Mouse (Mus musculus): Measurements from ENCODE around the gene Camkv.

The Camkv gene

GRCm38 (mm10) chr9:107923021-107923420 is 12.5 kb upstream of the Camkv start:
- DNase-seq (ENCODE audit: low read depth in 2 of 2, low spot score in 2 of 2), result peak in 1 of 2 experiments; percentile 16

DNA sequence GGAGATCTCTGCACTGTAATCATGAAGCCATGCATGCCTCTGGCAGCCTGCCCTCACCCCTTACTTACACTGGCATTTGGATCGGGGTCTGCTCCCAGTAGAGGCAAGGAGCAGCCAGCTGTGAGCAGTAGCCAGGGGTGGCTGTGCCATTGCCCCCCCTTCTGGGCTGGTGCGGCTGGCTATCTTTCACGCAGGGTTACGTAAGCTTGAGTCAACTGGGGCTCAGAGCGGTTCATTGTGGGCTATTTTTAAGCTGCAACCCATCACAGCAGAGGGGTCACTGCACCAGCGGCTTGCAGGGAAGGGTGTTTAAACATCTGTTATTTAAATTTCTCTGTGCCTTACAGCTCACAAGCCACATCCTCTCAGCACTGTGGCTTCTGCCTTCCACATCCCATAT is 11.5 kb upstream of the Camkv start:
- DNase-seq (ENCODE audit: low read depth in 2 of 2, low spot score in 2 of 2), result no peak

- DNase-seq (ENCODE audit: low read depth in 2 of 2, low spot score in 2 of 2), result no peak
Observed at GRCm38 (mm10) chr9:107925251-107925650, 10.2 kb upstream of the Camkv start.

GRCm38 (mm10) chr9:107926920-107927420 is 8.5 kb upstream of the Camkv start:
- no peak for DNase-seq (ENCODE audit: low read depth in 2 of 2, low spot score in 2 of 2)

DNA sequence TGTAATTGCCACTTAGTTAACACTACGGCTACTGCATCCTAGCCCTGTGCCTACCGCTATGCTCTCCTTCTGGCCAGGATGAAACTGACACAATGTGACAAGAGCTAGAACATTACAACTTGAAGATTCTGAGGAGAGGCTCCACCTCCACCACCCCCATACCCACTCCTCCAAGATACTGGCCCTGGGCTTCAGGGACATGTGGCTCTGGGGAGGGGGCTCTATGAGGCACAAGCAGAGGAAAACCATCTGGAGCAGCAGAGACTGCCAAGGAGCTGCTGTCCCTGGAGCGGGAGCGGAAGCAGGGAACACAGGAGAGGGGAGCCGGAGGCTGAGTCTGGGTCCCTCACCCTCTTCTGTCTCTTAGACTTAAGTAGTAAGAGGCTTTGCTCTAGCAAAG is 7.7 kb upstream of the Camkv start:
- DNase-seq (ENCODE audit: low read depth in 2 of 2, low spot score in 2 of 2), result no peak

GRCm38 (mm10) chr9:107928169-107928568 is 7.3 kb upstream of the Camkv start, which contains the start of gene Actl11:
Gene Actl11, plus strand, starts transcription at chr9:107928469.
- no peak for DNase-seq (ENCODE audit: low read depth in 2 of 2, low spot score in 2 of 2)

- no peak for DNase-seq (ENCODE audit: low read depth in 2 of 2, low spot score in 2 of 2)
Observed at GRCm38 (mm10) chr9:107932221-107932620, 3.3 kb upstream of the Camkv start.

- no peak for DNase-seq (ENCODE audit: low read depth in 2 of 2, low spot score in 2 of 2)
Observed at GRCm38 (mm10) chr9:107934146-107934545, 1.3 kb upstream of the Camkv start.

- peak; percentile 24 to 33 for DNase-seq (ENCODE audit: low read depth in 2 of 2, low spot score in 2 of 2)
Observed at GRCm38 (mm10) chr9:107935790-107936214, 328 bp downstream of the Camkv start.

GRCm38 (mm10) chr9:107936215-107936822 is 845 bp downstream of the Camkv start:
- DNase-seq (ENCODE audit: low read depth in 2 of 2, low spot score in 2 of 2), result no peak

DNA sequence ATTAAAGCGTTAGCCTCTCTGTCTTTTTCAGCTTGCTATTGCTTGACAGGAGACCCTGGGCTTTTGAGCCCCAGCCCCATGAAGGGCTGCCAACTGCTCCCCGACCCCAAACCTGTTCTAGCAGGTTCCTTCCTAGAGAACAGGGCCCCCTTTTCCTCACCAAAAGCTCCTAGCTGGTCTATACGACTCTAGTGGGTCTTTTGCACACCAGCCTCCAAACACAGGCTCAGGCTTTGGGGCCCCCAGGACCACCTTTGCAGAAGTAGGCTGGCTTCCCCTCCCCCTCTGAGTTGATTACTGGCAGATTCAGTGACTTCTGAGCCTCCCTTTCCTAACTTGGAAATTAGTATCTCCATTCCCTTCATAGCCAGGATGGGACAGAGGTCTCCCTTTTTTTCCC is 1.4 kb downstream of the Camkv start:
- DNase-seq (ENCODE audit: low read depth in 2 of 2, low spot score in 2 of 2), result no peak

DNA sequence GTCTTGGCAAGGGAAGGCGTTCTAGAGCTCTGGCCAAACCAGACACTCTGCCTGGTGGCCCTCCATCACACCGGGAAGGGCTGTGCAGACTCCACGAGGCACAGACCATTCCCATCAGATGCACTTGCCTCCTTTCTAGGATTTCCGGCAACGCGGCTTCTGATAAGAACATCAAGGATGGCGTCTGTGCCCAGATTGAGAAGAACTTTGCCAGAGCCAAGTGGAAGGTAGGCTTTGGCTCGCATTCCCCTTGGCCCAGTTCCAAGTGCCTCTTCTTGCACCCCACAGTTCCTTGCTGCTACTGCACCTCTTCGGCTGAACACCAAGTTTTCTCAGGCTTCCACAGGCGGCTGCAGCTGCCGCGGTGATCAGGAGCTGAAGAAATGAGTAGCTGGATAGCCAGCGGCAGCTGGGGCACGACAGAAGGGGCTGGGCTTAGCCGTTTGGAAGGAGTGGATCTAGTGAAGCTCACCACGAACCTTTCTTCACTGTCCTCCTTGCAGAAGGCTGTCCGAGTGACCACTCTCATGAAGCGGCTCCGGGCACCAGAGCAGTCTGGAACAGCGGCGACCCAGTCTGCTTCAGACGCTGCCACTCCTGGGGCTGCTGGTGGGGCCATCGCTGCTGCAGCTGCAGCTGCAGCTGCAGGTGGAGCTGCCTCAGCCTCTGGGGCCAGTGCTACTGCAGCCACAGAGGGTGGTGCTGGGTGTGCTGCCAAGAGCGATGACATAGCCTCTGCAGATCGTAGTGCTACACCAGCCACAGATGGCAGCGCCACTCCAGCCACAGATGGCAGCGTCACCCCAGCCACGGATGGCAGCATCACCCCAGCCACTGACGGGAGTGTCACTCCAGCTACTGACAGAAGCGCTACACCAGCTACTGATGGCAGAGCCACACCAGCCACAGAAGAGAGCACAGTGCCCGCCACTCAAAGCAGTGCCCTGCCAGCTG is 12.0 kb downstream of the Camkv start:
- no peak for DNase-seq (ENCODE audit: low read depth in 2 of 2, low spot score in 2 of 2)

GRCm38 (mm10) chr9:107949184-107949921 is 13.9 kb downstream of the Camkv start:
- no peak for DNase-seq (ENCODE audit: low read depth in 2 of 2, low spot score in 2 of 2)

- no peak for DNase-seq (ENCODE audit: low read depth in 2 of 2, low spot score in 2 of 2)
Observed at GRCm38 (mm10) chr9:107949922-107950235, 14.4 kb downstream of the Camkv start, which contains the start of gene Traip. Gene Traip, plus strand, starts transcription at chr9:107950136.

- DNase-seq (ENCODE audit: low read depth in 2 of 2, low spot score in 2 of 2), result peak; percentile 70 to 82
Observed at GRCm38 (mm10) chr9:107950460-107951355, 15.2 kb downstream of the Camkv start.

DNA sequence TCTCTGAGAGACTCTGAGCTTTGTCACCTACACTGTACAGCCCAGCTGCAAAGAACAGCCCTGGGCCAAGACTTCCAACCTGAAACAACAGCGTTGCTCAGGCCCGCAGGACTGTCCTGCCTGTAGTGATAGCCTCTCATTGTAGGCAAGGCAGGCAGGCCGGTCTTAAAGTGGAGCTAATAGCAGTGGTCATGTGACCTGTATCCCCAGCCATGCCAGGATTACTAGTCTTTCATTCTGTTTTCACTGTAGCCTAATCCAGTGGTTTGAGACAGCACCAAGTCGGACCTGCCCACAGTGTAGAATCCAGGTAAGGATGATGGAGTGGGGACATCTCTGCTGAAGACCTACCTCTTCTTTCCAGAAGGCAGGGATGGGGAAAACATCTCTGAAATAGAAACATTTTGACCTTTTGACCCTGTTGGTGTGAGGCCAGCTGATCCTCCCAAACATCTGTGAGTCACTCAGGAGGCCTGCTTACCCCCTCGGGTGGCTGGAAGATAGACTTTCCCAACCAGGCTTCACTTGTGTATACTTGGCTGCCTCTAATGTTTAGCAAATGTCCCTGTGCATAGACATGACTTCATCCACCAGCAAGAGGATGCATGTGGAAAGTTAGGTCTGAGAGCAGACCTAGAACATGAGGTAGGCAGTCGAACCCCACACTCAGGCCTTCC is 20.3 kb downstream of the Camkv start:
- DNase-seq (ENCODE audit: low read depth in 2 of 2, low spot score in 2 of 2), result no peak

- DNase-seq (ENCODE audit: low read depth in 2 of 2, low spot score in 2 of 2), result no peak
Observed at GRCm38 (mm10) chr9:107957141-107957540, 21.7 kb downstream of the Camkv start.

- DNase-seq (ENCODE audit: low read depth in 2 of 2, low spot score in 2 of 2), result no peak
Observed at GRCm38 (mm10) chr9:107959896-107960295, 24.4 kb downstream of the Camkv start.

GRCm38 (mm10) chr9:107960928-107961327 is 25.5 kb downstream of the Camkv start:
- DNase-seq (ENCODE audit: low read depth in 2 of 2, low spot score in 2 of 2), result no peak

DNA sequence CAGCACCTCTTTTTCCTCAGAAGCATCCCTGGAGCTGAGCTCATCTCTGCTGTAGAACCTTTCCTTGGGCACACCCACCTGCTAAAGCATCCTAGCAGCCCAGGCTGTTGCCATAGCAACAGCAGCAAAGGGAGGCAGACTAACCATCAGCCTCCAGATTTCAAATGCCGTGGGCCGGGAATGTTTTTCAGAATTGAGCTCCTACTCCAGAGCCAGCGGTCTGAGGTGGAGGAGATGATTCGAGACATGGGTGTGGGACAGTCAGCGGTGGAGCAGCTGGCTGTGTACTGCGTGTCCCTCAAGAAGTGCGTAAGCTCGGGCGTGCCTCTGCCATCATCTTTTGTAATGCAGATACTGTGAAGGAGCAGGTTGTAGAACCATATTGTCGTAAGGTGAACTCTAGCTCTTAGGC is 25.9 kb downstream of the Camkv start:
- no peak for DNase-seq (ENCODE audit: low read depth in 2 of 2, low spot score in 2 of 2)

All from CD8-positive naive resting alpha-beta T cell, adult 2 months (primary cell).